Mouse (Mus musculus): ENCODE results near the gene Hist1h1a.
"Not testable (repeated sequence)": the region's sequence is repeated elsewhere in the genome, so short reads cannot be mapped to it uniquely, and the experiment has no call there.

Hist1h1a gene

DNA sequence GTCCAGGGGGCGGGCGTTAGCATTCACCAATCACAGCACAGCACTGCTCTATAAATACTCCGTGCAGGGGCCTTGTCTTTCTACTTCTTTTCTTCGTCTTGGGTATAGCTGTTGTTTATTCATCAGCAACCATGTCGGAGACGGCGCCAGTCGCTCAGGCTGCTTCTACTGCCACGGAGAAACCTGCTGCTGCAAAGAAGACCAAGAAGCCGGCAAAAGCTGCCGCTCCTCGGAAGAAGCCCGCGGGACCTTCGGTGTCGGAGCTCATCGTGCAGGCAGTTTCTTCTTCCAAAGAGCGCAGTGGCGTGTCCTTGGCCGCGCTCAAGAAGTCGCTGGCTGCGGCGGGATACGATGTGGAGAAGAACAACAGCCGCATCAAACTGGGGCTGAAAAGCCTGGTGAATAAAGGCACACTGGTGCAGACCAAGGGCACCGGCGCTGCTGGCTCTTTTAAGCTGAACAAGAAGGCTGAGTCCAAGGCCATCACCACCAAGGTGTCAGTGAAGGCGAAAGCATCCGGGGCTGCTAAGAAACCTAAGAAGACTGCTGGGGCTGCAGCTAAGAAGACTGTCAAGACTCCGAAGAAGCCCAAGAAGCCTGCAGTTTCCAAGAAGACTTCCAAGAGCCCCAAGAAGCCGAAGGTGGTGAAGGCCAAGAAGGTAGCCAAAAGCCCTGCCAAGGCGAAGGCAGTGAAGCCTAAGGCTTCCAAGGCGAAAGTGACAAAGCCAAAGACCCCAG is at the start of gene Hist1h1a:
Hist1h1a (plus strand) TSS at position 81 of the 738 bp plus-strand sequence.
- DNase-seq (ENCODE audit: low spot score) = no peak

DNA sequence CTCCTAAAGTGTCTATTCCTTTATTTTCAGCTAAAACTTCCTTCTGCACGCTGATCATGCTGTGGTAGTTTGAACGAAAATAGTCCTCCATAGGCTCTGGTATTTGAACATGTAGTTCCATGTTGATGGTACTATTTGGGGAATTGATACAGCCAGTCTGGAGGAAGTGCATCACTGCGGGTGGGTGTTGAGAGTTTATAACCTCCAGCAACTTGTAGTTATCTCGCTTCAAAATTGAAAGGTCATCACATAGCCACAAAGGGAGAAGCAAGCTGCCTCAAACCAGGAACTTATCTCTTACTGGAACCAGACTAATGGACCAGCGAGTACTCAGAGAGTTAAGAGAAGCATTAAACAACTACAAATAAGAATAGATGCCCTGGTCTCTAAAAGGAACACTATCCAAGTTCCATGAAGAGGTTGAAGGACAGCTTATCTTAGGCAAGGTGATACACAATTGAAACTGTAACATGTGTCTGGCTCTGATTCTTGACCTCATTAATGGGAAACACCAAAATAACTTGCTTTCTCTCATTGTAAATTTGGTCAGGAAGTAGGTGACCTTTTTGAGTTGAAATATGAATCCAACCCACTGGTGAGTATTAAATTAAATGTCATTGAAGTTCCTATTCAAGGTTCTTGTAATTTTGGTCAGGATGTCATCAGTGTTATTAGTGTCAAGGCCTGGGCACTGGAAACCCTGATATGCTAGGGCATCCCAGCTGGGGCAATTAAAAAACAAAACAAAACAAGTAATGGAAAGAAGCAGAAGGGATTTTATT is 47.0 kb upstream of the Hist1h1a start:
- no peak for DNase-seq (ENCODE audit: low spot score)

DNA sequence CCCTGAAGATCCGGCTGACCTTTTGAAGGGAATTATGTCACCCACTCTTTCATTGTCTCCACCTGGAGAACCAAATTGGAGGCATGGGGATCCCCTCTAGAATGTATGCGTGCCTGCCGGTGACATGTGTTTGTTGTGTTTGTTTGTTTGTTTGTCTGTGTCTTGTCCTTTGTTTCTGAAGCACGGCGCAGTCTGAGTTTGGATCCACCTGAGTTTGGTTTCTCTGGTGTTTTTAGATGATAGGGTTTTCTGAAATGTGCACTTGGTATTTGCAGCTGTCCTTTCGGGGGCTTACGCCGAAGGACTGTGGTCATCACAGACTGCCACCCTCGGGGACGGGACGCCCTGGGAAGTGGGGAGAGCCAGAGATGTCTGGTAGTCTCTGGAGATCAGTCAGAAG is 46.3 kb upstream of the Hist1h1a start:
- DNase-seq (ENCODE audit: low spot score) = no peak

DNA sequence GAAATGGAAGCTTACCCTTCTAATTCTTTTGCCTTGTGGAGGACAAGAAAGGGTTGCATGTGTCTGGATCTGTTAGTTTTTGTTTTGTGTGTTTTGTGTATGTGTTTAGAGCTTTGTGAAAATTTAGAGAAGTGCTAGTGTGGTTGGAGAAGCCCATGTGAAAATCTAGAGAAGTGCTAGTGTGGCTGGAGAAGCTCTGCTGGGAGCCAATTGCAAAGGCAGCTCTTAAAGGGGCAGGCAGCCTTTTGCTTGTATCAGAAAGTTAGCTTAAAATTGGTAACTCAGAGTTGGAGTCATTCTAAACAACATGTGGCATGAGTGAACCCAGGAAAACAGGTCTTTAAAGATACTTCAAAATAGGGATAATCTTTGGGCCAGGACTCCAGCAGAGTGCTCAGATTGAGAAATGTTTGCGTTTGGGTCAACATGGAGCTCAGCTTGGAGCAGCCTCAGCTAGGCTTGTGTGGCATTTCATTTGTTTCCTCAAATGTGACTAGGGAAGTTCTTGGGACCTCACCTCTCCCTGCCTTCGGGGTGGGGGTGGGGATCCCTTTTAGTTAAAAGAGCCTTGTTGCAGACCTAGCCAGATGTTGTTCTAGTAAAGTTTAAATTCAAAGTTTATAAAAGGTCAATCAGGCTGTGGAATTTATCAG is 45.7 kb upstream of the Hist1h1a start:
- DNase-seq (ENCODE audit: low spot score) = not testable (repeated sequence)

DNA sequence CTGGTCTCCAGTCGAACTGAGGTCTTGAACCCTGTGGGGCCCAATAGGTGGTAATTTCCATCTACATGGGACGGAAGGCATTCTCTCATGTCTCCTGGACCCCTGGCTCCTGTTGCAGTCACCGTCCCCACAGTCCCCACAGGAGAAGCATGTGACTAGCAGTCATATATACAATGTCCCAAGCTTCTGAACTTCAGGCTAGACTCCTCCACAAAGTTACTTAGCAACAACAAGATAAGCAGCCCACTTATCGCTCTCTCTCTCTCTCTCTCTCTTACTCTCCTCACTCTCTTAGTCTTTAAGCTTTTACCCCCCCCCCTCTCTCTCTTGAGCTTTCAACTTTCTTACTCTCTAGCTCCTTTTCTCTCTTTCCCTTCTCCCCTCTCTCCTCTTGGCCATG is 39.2 kb upstream of the Hist1h1a start:
- DNase-seq (ENCODE audit: low spot score) = no peak

DNA sequence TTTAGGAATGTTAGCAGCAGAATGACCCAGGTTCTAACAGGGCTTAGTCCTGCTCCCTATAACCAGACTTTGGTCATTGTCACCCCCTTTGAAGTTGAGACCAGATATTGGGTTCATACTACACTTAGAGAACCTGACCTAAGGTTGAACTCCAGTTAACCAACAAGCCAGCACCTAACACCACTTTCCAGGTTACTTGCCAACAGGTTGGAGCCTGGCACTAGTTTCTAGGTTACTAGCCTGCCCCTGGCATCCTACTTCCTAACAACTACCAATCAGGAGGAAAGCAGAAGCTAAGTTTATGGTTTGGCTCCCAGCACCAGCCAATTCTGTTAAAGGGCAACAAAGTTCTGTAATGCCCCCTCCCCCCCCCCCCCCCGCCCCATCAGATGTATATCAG is 38.3 kb upstream of the Hist1h1a start:
- DNase-seq (ENCODE audit: low spot score) = no peak

DNA sequence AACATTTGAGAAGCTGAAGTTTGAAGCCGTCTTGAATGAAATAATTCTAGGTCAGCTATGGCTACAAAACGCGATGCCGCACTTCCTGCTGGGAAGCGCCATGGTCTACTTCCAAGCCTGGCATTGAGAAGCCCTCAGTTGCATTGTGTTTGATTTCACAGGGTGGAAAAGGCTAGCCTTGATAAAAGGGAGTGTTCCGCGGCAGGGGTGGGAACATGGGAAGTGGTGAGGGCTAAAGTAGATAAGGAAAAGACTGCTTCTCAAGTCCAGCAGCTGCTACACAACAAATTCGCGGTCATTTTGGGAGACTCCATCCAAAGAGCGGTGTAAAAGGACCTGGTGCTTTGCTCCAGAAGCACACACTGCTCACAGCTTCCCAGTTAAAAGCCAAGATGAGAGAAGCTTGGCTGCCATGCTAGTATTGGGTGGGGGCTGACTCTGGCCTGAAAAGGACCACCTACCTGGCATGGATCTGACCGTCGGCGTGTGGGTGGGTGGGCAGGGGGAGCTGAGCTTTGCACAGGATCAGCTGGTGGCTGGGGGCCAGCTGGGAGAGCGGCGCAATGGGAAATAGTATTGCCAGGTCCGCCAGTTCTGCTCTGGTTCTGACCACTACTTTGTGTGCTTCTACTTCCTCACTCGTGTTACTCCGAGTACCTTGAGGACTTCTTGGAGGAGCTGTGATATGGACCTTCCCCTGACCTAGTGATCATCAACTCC is 34.8 kb upstream of the Hist1h1a start:
- no peak for DNase-seq (ENCODE audit: low spot score)

DNA sequence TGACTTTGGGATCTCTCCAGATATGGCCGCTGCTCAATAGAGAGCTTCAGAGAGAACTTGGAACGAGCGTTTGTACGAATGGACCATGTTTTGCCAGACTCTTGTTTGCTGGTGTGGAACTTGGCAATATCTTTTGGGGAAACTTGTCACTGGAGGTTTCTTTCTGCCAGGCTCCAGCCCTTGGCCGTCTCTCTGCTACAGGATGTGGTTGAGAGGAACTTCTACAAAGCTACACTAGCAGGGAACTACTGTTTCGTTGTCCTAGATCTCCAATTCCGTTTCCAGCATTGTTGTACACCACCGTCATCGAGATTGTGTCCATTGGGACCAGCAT is 34.3 kb upstream of the Hist1h1a start:
- no peak for DNase-seq (ENCODE audit: low spot score)

DNA sequence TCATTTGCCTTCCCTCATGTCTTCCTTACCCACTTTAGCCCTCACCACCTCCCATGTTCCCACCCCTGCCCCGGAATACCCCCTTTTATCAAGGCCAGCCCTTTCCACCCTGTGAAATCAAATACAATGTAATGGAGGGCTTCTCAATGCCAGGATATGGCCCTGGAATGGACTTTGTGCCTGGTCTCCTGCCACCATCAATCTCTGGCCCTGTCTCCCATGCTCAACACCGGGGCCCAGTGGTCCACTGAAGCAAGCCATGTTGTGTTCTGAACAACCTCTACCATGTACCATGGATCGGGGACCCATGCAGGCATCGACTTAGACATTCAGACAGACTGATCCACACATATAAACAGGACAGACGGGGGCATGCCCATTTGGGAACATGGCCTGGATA is 33.8 kb upstream of the Hist1h1a start:
- no peak for DNase-seq (ENCODE audit: low spot score)

DNA sequence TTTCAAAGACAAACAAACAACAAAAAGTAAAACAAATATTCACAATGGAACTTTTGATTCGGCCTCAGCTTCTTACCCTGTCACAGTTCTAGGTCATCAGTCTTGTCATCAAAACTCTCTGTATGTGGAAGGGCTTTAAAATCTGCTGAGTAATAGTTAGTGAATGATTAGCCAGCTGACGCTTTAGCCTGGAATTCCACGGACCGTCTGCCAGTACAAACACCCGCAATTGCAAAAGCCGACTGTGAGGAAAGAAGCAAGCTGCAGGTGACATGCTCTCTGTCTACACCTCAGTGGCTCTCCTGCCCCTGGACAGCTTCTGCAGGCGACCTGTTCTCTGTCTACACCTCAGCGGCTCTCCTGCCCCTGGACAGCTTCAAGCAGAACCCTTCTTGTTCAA is 33.0 kb upstream of the Hist1h1a start:
- DNase-seq (ENCODE audit: low spot score) = peak; percentile 76

DNA sequence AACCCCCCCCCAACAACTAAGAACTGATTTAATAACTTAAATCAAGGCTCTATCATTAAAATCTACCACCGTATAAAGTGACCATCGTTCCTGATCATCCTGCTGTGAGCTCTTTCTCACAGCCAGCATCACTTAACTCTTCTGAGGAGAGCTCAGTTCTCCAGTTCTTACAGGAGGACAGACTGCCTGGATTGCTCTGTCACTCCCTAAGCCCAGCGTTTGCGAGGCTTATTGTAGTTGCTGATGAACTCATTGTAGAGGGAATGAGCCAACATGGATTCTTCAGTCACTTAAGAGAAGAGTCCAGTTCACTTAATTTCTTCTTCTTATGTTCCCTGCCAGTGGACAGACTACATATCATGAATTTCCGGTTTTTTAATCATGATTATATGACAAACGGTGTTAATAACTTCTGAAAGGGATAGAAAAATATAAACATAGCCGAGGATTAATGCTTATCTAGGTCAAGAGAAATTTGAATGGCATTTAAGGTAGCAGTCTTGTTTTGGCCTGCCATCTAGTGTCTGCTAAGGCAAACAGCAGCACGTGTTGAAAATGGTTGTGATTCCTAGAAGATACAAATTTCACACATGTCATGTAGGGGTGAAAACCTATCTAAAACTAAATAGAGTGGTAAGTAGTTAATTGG is 31.2 kb upstream of the Hist1h1a start:
- peak; percentile 68 for DNase-seq (ENCODE audit: low spot score)

DNA sequence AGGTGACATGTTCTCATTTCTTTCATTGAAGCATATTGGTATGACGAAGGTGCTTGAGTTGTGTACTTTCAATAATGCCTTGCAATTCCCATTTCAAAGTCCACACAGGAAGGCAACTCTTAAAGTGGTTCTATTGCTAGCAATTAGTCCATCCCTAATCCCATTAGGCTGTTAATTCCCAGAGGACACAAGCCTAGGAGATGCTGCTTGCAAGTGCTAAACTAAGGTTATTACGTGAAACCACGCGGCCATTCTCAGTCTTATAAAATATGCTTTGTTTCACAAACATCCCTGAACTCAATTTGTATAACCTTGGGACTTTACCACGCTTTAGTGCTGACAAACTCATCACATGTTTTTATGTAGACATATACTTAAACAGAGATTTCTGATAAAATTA is 26.4 kb upstream of the Hist1h1a start:
- DNase-seq (ENCODE audit: low spot score) = no peak

DNA sequence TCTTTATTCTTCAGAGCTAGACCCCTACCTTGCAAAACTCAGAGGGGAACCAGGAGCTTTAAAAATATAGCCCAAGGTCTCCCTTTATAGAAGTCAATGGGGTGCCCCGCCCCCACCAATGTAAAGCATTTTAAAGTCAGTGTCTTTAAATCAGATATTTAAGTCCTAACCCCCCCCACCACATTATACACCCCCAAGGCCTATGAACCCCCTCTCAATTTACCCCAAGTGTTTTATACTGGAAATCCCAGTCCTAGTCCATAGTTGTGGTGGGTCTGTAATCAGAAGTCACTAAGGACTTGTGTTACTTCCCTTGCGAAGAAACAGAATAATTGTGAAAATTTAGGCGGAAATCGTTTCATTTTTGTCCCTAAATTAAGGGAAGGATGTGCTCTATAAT is 25.4 kb upstream of the Hist1h1a start:
- peak; percentile 47 for DNase-seq (ENCODE audit: low spot score)

DNA sequence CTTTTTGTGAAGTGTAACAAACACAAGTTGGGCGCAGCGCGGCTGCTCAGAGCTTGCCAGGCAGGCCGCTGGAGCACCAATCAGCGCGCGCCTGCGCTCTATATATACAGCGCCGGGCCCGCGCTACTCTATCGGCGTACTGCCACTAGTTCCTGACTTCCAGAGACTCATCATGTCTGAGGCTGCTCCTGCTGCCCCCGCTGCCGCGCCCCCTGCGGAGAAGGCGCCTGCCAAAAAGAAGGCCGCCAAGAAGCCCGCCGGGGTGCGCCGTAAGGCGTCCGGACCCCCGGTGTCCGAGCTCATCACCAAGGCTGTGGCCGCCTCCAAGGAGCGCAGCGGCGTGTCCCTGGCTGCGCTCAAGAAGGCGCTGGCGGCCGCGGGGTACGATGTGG is 24.8 kb upstream of the Hist1h1a start, which contains the start of gene Hist1h1c:
Hist1h1c (plus strand) TSS at position 132 of the 392 bp plus-strand sequence.
- peak; percentile 93 for DNase-seq (ENCODE audit: low spot score)

DNA sequence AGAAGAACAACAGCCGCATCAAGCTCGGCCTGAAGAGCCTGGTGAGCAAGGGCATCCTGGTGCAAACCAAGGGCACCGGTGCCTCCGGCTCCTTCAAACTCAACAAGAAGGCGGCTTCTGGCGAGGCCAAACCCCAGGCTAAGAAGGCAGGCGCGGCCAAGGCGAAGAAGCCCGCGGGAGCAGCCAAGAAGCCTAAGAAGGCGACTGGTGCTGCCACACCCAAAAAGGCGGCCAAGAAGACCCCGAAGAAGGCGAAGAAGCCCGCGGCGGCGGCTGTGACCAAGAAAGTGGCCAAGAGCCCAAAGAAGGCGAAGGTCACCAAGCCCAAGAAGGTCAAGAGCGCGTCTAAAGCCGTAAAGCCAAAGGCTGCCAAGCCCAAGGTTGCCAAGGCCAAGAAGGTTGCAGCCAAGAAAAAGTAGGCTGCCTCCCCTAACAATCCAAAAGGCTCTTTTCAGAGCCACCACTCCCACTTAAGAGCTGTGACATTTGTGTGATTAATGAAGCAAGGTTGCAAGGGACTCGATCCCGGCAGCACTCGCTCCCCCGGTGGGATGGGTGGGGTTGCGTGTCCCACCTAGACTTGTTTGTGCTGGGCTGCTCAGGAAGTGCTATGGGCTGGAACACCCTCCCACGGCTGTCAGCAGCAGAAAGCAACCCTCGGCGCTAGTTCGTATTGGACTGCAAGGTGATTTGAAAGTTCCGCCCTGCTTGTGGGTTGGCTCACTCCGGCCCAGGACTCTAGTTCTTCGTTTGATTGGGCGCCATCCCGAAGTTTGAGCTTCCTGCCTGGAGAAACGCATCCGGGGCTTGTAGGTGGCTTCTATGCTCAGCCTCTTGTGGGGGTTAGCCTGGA is 24.2 kb upstream of the Hist1h1a start:
- DNase-seq (ENCODE audit: low spot score) = peak; percentile 92

DNA sequence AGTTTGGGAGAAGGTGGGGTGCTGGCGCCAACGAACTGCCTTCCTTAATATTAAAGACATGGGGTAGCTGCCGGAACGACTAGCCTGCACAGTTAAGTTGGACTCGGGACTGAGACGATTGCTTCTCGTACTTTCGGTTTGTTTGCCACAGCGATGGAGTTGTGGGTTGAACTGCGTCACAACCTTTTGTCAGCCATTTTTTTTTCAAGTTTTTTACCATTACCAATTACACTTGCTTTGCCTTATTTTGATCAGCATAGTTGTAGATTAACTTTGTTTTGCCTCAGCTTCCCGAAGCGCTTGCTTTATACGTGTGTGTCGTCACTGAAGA is 23.6 kb upstream of the Hist1h1a start:
- DNase-seq (ENCODE audit: low spot score) = no peak

DNA sequence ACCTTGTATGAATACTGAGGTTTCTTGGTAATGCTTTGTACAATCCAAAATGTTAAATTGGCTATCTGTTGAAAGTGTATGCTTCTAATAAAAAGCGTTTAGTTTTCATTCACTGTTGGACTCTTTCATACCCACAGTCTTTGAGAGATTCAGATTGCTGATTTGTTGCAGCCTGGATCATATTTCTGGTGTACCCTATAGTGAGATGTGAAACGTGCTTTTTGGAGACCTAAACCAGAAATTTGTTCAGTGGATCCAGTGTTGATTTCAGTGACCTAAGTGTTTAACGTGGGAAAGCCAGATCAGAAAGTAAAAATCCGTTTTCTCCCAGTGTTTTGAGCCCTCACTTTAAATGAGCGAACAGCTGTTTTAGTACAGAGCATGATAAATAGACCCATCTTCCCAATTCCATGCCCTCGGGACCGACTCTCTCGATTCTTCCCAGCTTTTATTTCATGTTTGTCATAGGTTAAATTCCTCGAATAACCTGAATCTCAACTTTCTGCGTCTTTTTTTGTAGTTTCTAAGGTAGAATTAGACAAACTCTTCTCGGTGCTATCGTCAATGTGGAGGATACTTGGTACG is 23.1 kb upstream of the Hist1h1a start:
- peak; percentile 61 for DNase-seq (ENCODE audit: low spot score)

DNA sequence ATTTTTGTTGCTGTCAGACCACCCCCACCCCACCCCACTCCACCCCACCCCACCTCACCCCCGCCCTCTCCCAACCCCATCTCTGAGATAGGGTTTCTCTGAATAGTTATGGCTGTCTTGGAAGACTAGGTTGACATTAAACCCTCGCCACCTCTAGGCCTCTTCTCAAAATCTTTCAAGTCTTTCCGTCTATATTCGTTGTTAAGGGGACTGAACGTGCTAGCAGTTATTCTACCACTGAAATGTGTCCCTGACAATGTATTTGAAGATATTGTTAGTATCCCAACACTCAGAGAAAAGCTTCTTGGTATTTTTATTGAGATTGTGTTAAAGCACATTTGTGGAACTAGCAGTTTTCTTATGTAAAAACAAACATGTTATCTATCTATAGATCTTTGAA is 22.6 kb upstream of the Hist1h1a start:
- DNase-seq (ENCODE audit: low spot score) = peak; percentile 58

DNA sequence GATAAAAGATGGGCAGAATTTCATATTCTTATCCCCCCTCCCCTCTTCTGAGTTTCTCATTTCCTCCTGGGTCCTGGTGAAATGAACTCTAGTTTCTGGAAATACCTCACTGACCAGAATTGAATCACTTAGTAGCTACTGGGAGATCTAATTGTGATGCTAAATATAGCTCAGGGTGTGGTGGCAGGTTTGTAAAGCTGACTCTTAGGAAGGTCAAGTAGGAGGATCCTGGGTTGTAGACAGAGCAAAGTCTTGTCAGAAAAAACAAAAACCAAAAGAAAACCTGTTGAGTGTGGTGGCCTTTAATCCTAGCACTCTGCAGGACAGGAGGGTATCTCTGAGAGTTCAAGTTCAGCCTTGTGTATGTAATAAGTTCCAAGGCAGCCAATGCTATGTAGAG is 21.5 kb upstream of the Hist1h1a start:
- peak; percentile 60 for DNase-seq (ENCODE audit: low spot score)

DNA sequence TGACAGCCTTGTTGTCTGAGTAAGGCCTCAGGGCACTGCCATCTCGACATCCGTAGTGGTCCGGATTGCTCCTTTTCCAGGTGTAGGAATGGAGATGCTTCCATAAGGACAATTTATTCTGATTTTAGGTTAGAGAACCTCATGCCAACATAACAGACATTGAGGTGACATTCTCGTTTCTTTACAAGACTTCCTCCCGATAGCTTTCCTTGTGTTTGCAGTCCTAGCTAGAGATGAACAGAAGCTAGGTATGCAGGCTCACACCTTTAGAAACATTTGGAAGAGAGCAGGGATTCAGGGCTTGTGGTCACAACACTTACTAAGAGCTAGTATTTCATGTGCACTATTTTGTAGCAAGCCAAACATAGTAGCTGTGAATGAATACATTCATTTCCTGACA is 20.3 kb upstream of the Hist1h1a start:
- DNase-seq (ENCODE audit: low spot score) = no peak

DNA sequence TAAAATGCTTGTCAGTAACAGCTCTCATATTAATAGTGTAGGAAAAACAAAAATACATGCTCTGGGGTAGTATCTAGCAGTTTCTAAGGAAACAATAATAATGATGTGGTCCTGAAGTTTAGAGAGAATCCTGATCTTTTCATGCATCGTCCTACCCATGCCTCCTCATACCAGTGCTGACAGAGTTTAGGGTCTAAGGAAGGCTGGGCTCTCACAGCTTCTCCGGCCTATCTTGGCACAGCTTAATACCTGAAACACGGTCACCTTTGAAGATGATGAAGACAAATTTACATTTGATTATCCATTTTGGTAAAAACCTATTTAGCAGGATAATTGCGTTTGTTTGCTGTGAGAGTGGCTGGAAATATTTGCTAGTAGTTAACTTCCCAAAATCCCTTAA is 19.5 kb upstream of the Hist1h1a start:
- no peak for DNase-seq (ENCODE audit: low spot score)

All from adipocyte (in vitro differentiated cells).